Mouse (Mus musculus): ENCODE measurements around the gene Hpse.

GRCm38 (mm10) chr5:100663011-100663410 is 56.5 kb downstream of the Hpse start:
- TF ChIP-seq FOSL1 (IDR thresholded peaks at IDR 0.05; ENCODE audit: insufficient read depth, low read length, poor library complexity, severe bottlenecking) (no peak), CEBPB (IDR thresholded peaks at IDR 0.05; ENCODE audit: low read depth) (no peak), CTCF (IDR thresholded peaks at IDR 0.05; ENCODE audit: control insufficient read depth, insufficient read depth, insufficient read length) (no peak)

Data from C2C12 (cell line).